Mouse (Mus musculus) thymus, adult 2 months (tissue): ENCODE results near the gene 2010109A12Rik. TPM values are rescaled to one million over a fixed set of nuclear protein-coding genes. Genes with fewer than 3 reads are reported as not detected.
A peak's percentile ranks its signal among the peaks of the same experiment; 100 is the strongest.

ENCODE experiments used
- DNase-seq: peaks from one replicate; pipeline ENCODE4 v3.0.0; 2021
- H3K27ac ChIP-seq: fragments of 200-500 bp; 2 replicates; pipeline ENCODE4 v1.5.1; 2012; ENCODE audit warnings: low read length, control low read depth; ENCODE audit not compliant: control insufficient read depth, insufficient read depth
- H3K27me3 ChIP-seq: fragments of 200-500 bp; 2 replicates; pipeline ENCODE4 v1.6.1; 2012; ENCODE audit warnings: mild to moderate bottlenecking, low read length, moderate library complexity, mixed read lengths; ENCODE audit not compliant: control insufficient read depth, insufficient read depth
- H3K36me3 ChIP-seq: fragments of 200-500 bp; 2 replicates; pipeline ENCODE4 v1.6.1; 2012; ENCODE audit warnings: mild to moderate bottlenecking, low read length, moderate library complexity; ENCODE audit not compliant: control insufficient read depth, insufficient read depth
- H3K4me1 ChIP-seq: fragments of 200-500 bp; replicated peaks from 2 replicates; pipeline ENCODE4 v1.6.1; 2012; ENCODE audit warnings: low read length; ENCODE audit not compliant: control insufficient read depth, insufficient read depth
- H3K4me3 ChIP-seq: fragments of 200-500 bp; 2 replicates; pipeline ENCODE4 v1.5.1; 2012; ENCODE audit warnings: mild to moderate bottlenecking, low read length, control low read depth, moderate library complexity; ENCODE audit not compliant: control insufficient read depth, insufficient read depth
- CTCF ChIP-seq: fragments of 200-500 bp; IDR thresholded peaks from 2 replicates; pipeline ENCODE4 v1.5.1; 2012; ENCODE audit warnings: mild to moderate bottlenecking, control low read depth, low read length, moderate library complexity, borderline replicate concordance; ENCODE audit not compliant: control insufficient read depth, poor library complexity, insufficient read depth; ENCODE audit errors: extremely low read depth
- POLR2A ChIP-seq: fragments of 200-500 bp; IDR thresholded peaks from 2 replicates; pipeline ENCODE4 v1.6.1; 2012; ENCODE audit warnings: mild to moderate bottlenecking, low read length, control low read depth, moderate library complexity; ENCODE audit not compliant: control insufficient read depth, poor library complexity, insufficient read depth; ENCODE audit errors: extremely low read depth
- WGBS: fragments of 180-500 bp; shearing (Covaris S2); methylation state at CpG from one replicate; pipeline ENCODE4 v1.1.7; 2018; 5-methylcytosine and 5-hydroxymethylcytosine counted together
- polyA plus RNA-seq: library from polyadenylated mRNA; depleted of rRNA; stranded (reverse); fragments of >200 nt; gene quantifications from 2 replicates; pipeline ENCODE4 v1.2.3, GENCODE M21; 2012

The 2010109A12Rik gene
- polyA plus RNA-seq, 1 experiment: 0.34 TPM

- Histone ChIP-seq H3K27ac (no peak overlapping the region), H3K27me3 (no peaks in the 10 kb centered on the region), H3K36me3 (peaks cover 8% of the 10 kb centered on the region), H3K4me1 (no peaks in the 10 kb centered on the region; the same call in 1 of the 2 replicates), H3K4me3 (no peak overlapping the region)
- 93% methylated on average over 6 of the region's 6 CpGs for WGBS
- no peak for DNase-seq
- no peak for TF ChIP-seq POLR2A
- TF ChIP-seq CTCF: no peak
Measured at GRCm38 (mm10) chr5:93174675-93175074, 31.6 kb upstream of the 2010109A12Rik start.

- H3K36me3 ChIP-seq: peaks cover 19% of the 10 kb centered on the region
Measured at GRCm38 (mm10) chr5:93178616-93179015, 27.7 kb upstream of the 2010109A12Rik start.

DNA sequence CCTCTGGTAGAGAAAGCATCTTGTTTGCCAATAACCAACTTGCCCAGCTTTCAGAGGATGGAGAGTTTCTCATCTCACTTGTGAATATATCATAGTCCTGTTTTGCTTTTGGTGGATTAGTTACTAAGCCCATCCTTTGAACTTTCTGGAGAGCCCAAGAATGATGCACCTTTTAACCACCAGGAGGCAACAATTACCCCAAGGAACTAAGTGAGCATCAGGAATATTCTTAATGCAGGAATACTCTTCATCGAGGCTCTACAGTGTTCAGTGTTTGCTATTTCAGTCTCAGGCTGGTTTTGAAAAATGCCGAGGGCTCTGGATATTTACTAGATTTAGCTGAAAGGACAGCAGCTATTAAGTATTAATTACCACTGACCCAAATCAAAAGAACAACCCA, 26.1 kb upstream of the 2010109A12Rik start:
- Histone ChIP-seq H3K36me3 (peaks cover 22% of the 10 kb centered on the region), H3K4me3 (no peak overlapping the region), H3K27me3 (no peaks in the 10 kb centered on the region), H3K4me1 (no peaks in the 10 kb centered on the region), H3K27ac (no peak overlapping the region)
- TF ChIP-seq CTCF (no peak), POLR2A (no peak)
- 53% methylated on average over 2 of the region's 2 CpGs for WGBS
- peak; percentile 14 for DNase-seq

More at GRCm38 (mm10) chr5:93178616-93179015, 27.7 kb upstream of the 2010109A12Rik start:
- TF ChIP-seq CTCF: no peak
- TF ChIP-seq POLR2A: no peak
- no peaks in the 10 kb centered on the region for H3K27me3 ChIP-seq
- H3K4me1 ChIP-seq: no peaks in the 10 kb centered on the region
- no peak overlapping the region for H3K4me3 ChIP-seq
- no peak for DNase-seq
- no peak overlapping the region for H3K27ac ChIP-seq
- 87% methylated on average over 6 of the region's 6 CpGs for WGBS

- Histone ChIP-seq H3K36me3 (peaks cover 51% of the 10 kb centered on the region), H3K4me3 (no peak overlapping the region), H3K27me3 (no peaks in the 10 kb centered on the region), H3K27ac (no peak overlapping the region), H3K4me1 (no peaks in the 10 kb centered on the region)
- no peak for DNase-seq
- no peak for TF ChIP-seq CTCF
- TF ChIP-seq POLR2A: no peak
- 95% methylated on average over 6 of the region's 6 CpGs for WGBS
Measured at GRCm38 (mm10) chr5:93183311-93183710, 23.0 kb upstream of the 2010109A12Rik start.

GRCm38 (mm10) chr5:93184548-93184947, 21.8 kb upstream of the 2010109A12Rik start:
- Histone ChIP-seq H3K4me3 (no peak overlapping the region), H3K27me3 (no peaks in the 10 kb centered on the region), H3K36me3 (peaks cover 61% of the 10 kb centered on the region), H3K4me1 (no peaks in the 10 kb centered on the region), H3K27ac (no peak overlapping the region)
- DNase-seq: no peak
- TF ChIP-seq CTCF: no peak
- WGBS: 92% methylated on average over 6 of the region's 6 CpGs

GRCm38 (mm10) chr5:93189607-93190006, 16.7 kb upstream of the 2010109A12Rik start:
- peaks cover 68% of the 10 kb centered on the region for H3K36me3 ChIP-seq
- H3K4me1 ChIP-seq: no peaks in the 10 kb centered on the region
- no peak overlapping the region for H3K4me3 ChIP-seq
- H3K27me3 ChIP-seq: no peaks in the 10 kb centered on the region
- TF ChIP-seq POLR2A: no peak
- TF ChIP-seq CTCF: no peak
- DNase-seq: no peak
- 92% methylated on average over 3 of the region's 3 CpGs for WGBS
- H3K27ac ChIP-seq: no peak overlapping the region

DNA sequence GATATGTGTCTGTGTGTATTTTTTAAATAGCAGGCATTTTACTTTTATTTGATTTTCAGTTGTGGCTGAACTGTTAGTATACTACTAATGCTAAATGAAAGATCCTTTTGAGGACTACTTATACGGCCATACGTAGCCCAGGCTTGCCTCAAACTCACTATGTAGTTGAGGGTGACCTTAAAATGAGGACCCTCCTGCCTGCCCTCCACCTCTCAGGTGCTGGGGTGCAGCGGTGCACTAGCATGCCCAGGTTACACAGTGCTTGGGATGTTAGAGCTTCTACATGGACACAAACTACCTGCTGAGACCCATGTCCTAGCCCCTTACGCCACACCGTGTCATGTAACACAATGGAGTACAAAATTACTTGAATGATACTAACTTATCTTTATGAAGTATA, 15.9 kb upstream of the 2010109A12Rik start:
- H3K27ac ChIP-seq: no peak overlapping the region
- TF ChIP-seq POLR2A: no peak
- no peak for TF ChIP-seq CTCF
- DNase-seq: no peak
- H3K27me3 ChIP-seq: no peaks in the 10 kb centered on the region
- 99% methylated on average over 5 of the region's 5 CpGs for WGBS
- no peak overlapping the region for H3K4me3 ChIP-seq
- peaks cover 64% of the 10 kb centered on the region for H3K36me3 ChIP-seq
- no peaks in the 10 kb centered on the region for H3K4me1 ChIP-seq
